Mouse (Mus musculus): ENCODE measurements at regions not wholly inside any gene's neighbourhood (a gene's known extent, or its start where the extent isn't known, plus 50 kb on each side); places are given as distances from the start of the nearest gene placed in this dataset.

DNA sequence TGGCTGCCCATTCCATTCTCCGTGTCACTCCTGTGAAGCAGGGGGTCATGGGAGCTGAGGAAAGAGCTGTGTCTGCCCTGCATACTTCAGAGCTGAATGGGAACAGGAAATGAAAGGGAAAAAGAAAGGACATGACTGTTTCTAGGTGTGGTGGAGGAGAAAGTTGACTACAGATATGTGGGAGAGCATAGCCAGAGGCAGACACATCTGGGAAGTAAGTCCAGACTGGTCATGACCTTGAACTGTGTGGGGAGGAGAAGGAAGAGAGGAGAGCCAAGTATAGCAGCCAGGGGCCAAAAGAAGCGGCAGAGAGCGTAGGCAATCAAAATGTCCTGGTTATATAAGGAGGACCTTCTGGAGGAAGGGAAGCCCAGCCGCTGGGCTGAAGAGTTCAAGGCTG, 68.6 kb upstream of the Kctd3 start:
- H3K27ac ChIP-seq, result no peak overlapping the region
- WGBS, result 83% methylated on average over 4 of the region's 4 CpGs
- DNase-seq (ENCODE audit: low spot score), result no peak
- no peaks in the 10 kb centered on the region for H3K4me1 ChIP-seq (replicated peaks; ENCODE audit: control insufficient read depth, insufficient read depth, low read length)
- H3K4me3 ChIP-seq (replicated peaks; ENCODE audit: low read length), result no peak overlapping the region
- no peak for ATAC-seq (ENCODE audit: low FRiP score)
- H3K9me3 ChIP-seq (ENCODE audit: control insufficient read depth, low read length), result no peaks in the 10 kb centered on the region
- no peak overlapping the region for H3K9ac ChIP-seq
- no peak overlapping the region for H3K4me2 ChIP-seq (replicated peaks)
- H3K36me3 ChIP-seq (replicated peaks; ENCODE audit: control insufficient read depth, insufficient read depth), result no peaks in the 10 kb centered on the region
- no peaks in the 10 kb centered on the region for H3K27me3 ChIP-seq (ENCODE audit: control insufficient read depth, insufficient read depth, low read length)

DNA sequence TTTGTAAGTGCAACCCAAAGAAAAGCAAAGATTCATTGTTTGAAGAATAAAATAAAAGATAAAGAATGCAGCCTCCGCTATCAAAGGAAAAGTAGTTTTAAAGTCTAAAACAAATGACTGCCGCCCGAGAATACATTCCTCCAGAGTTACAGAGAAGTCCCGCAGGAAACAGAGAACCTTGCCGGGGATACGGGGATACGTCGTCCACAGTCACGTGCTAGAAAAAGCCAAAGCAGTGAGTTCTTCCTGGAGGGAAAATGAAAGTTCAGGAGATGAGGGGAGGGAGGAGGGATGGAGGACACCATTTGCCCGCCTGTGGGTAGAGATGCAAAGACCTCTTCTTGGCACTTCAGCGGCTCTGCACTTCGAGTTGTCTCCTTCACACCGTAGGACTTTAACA, 68.0 kb upstream of the Kctd3 start:
- no peaks in the 10 kb centered on the region for H3K27me3 ChIP-seq (ENCODE audit: control insufficient read depth, insufficient read depth, low read length)
- no peaks in the 10 kb centered on the region for H3K9me3 ChIP-seq (ENCODE audit: control insufficient read depth, low read length)
- H3K4me2 ChIP-seq (replicated peaks), result no peak overlapping the region
- ATAC-seq (ENCODE audit: low FRiP score), result no peak
- no peak for DNase-seq (ENCODE audit: low spot score)
- no peaks in the 10 kb centered on the region for H3K36me3 ChIP-seq (replicated peaks; ENCODE audit: control insufficient read depth, insufficient read depth)
- H3K9ac ChIP-seq, result no peak overlapping the region
- H3K4me3 ChIP-seq (replicated peaks; ENCODE audit: low read length), result no peak overlapping the region
- no peak overlapping the region for H3K27ac ChIP-seq
- H3K4me1 ChIP-seq (replicated peaks; ENCODE audit: control insufficient read depth, insufficient read depth, low read length), result no peaks in the 10 kb centered on the region
- 79% methylated on average over 13 of the region's 13 CpGs for WGBS

- H3K36me3 ChIP-seq (replicated peaks; ENCODE audit: control insufficient read depth, insufficient read depth), result no peaks in the 10 kb centered on the region
- no peaks in the 10 kb centered on the region for H3K4me1 ChIP-seq (replicated peaks; ENCODE audit: control insufficient read depth, insufficient read depth, low read length)
- H3K9ac ChIP-seq, result no peak overlapping the region
- no peaks in the 10 kb centered on the region for H3K9me3 ChIP-seq (ENCODE audit: control insufficient read depth, low read length)
- no peak for ATAC-seq (ENCODE audit: low FRiP score)
- no peaks in the 10 kb centered on the region for H3K27me3 ChIP-seq (ENCODE audit: control insufficient read depth, insufficient read depth, low read length)
- H3K4me3 ChIP-seq (replicated peaks; ENCODE audit: low read length), result no peak overlapping the region
- no peak overlapping the region for H3K27ac ChIP-seq
- WGBS, result 88% methylated on average over 2 of the region's 2 CpGs
- H3K4me2 ChIP-seq (replicated peaks), result no peak overlapping the region
- no peak for DNase-seq (ENCODE audit: low spot score)
Observed at GRCm38 (mm10) chr1:189072516-189072915, 64.9 kb upstream of the Kctd3 start.

DNA sequence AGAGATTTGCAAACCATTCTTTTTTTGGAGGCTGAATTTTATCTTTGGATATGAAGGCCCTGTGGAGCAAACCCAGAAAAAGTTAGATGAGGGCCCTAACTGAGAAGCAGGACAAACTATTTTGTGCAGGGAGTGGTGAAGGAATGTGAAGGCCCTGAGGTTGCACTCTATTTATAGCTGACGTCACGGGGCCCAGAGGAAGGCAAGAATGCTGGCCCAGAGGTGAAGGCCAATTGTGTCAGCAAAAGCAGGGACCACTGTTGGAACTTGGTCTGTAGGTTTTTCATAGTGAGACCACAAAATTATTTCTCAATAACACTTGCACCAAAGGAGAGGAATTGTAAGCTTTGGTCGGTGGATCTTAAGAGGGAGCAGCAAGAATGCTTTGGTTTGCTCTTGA, 60.6 kb upstream of the Kctd3 start:
- DNase-seq (ENCODE audit: low spot score) (no peak), ATAC-seq (ENCODE audit: low FRiP score) (no peak)
- Histone ChIP-seq H3K9ac (no peak overlapping the region), H3K4me1 (replicated peaks; ENCODE audit: control insufficient read depth, insufficient read depth, low read length) (no peaks in the 10 kb centered on the region), H3K9me3 (ENCODE audit: control insufficient read depth, low read length) (no peaks in the 10 kb centered on the region), H3K4me2 (replicated peaks) (no peak overlapping the region), H3K4me3 (replicated peaks; ENCODE audit: low read length) (no peak overlapping the region), H3K36me3 (replicated peaks; ENCODE audit: control insufficient read depth, insufficient read depth) (no peaks in the 10 kb centered on the region), H3K27me3 (ENCODE audit: control insufficient read depth, insufficient read depth, low read length) (no peaks in the 10 kb centered on the region), H3K27ac (no peak overlapping the region)
- WGBS, result 79% methylated on average over 3 of the region's 3 CpGs

GRCm38 (mm10) chr1:189067204-189067960, 59.7 kb upstream of the Kctd3 start:
- Histone ChIP-seq H3K9ac (no peak overlapping the region), H3K4me3 (replicated peaks; ENCODE audit: low read length) (no peak overlapping the region), H3K4me1 (replicated peaks; ENCODE audit: control insufficient read depth, insufficient read depth, low read length) (no peaks in the 10 kb centered on the region), H3K27ac (peak overlapping the region; percentile 26), H3K27me3 (ENCODE audit: control insufficient read depth, insufficient read depth, low read length) (no peaks in the 10 kb centered on the region), H3K9me3 (ENCODE audit: control insufficient read depth, low read length) (no peaks in the 10 kb centered on the region), H3K36me3 (replicated peaks; ENCODE audit: control insufficient read depth, insufficient read depth) (no peaks in the 10 kb centered on the region), H3K4me2 (replicated peaks) (no peak overlapping the region)
- no peak for ATAC-seq (ENCODE audit: low FRiP score)
- peak; percentile 45 for DNase-seq (ENCODE audit: low spot score)
- WGBS, result 62% methylated on average over 16 of the region's 16 CpGs

GRCm38 (mm10) chr1:189066446-189067151, 59.0 kb upstream of the Kctd3 start:
- DNase-seq (ENCODE audit: low spot score), result peak; percentile 31
- H3K27ac ChIP-seq, result peak overlapping the region; percentile 62; the same call in 1 of the 2 replicates
- ATAC-seq (ENCODE audit: low FRiP score), result no peak
- H3K4me2 ChIP-seq (replicated peaks), result no peak overlapping the region
- H3K9me3 ChIP-seq (ENCODE audit: control insufficient read depth, low read length), result no peaks in the 10 kb centered on the region
- WGBS, result 24% methylated on average over 6 of the region's 7 CpGs
- no peaks in the 10 kb centered on the region for H3K36me3 ChIP-seq (replicated peaks; ENCODE audit: control insufficient read depth, insufficient read depth)
- no peaks in the 10 kb centered on the region for H3K4me1 ChIP-seq (replicated peaks; ENCODE audit: control insufficient read depth, insufficient read depth, low read length)
- H3K4me3 ChIP-seq (replicated peaks; ENCODE audit: low read length), result no peak overlapping the region
- H3K27me3 ChIP-seq (ENCODE audit: control insufficient read depth, insufficient read depth, low read length), result no peaks in the 10 kb centered on the region
- H3K9ac ChIP-seq, result no peak overlapping the region

- no peak overlapping the region for H3K9ac ChIP-seq
- DNase-seq (ENCODE audit: low spot score) (no peak), ATAC-seq (ENCODE audit: low FRiP score) (no peak)
- H3K4me1 ChIP-seq (replicated peaks; ENCODE audit: control insufficient read depth, insufficient read depth, low read length), result no peaks in the 10 kb centered on the region
- H3K9me3 ChIP-seq (ENCODE audit: control insufficient read depth, low read length), result no peaks in the 10 kb centered on the region
- no peak overlapping the region for H3K4me3 ChIP-seq (replicated peaks; ENCODE audit: low read length)
- WGBS, result 81% methylated on average over 5 of the region's 5 CpGs
- no peaks in the 10 kb centered on the region for H3K27me3 ChIP-seq (ENCODE audit: control insufficient read depth, insufficient read depth, low read length)
- H3K4me2 ChIP-seq (replicated peaks), result no peak overlapping the region
- no peaks in the 10 kb centered on the region for H3K36me3 ChIP-seq (replicated peaks; ENCODE audit: control insufficient read depth, insufficient read depth)
- H3K27ac ChIP-seq, result 0 out of 2 replicates have a peak overlapping the region, but pooled peaks have one; percentile 29
Observed at GRCm38 (mm10) chr1:189065152-189065910, 57.7 kb upstream of the Kctd3 start.

- ATAC-seq (ENCODE audit: low FRiP score) (no peak), DNase-seq (ENCODE audit: low spot score) (no peak)
- Histone ChIP-seq H3K4me3 (replicated peaks; ENCODE audit: low read length) (no peak overlapping the region), H3K9ac (no peak overlapping the region), H3K27ac (0 out of 2 replicates have a peak overlapping the region, but pooled peaks have one; percentile 29), H3K27me3 (ENCODE audit: control insufficient read depth, insufficient read depth, low read length) (no peaks in the 10 kb centered on the region), H3K9me3 (ENCODE audit: control insufficient read depth, low read length) (no peaks in the 10 kb centered on the region), H3K4me2 (replicated peaks) (no peak overlapping the region), H3K4me1 (replicated peaks; ENCODE audit: control insufficient read depth, insufficient read depth, low read length) (no peaks in the 10 kb centered on the region), H3K36me3 (replicated peaks; ENCODE audit: control insufficient read depth, insufficient read depth) (no peaks in the 10 kb centered on the region)
- WGBS, result 86% methylated on average over 4 of the region's 4 CpGs
Observed at GRCm38 (mm10) chr1:189064629-189065028, 57.0 kb upstream of the Kctd3 start.

DNA sequence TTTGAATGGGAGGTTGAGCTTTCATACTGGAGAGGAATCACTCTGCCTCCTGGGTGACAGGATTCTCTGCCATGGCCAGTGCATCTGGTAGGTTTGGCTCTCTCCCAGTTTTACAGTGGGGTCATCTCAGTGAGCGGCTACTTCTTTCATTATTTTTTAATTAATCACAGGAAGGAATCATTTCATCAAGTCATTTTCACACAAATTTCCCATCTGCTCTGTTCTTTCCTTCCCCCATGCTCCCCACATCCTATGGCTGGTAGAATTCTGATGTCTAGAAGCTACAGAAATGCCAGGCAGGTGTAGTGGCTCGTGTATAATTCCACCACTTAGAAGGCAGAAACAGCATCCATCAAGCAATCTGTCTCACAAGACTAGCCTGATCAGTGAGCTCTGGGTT, 56.1 kb upstream of the Kctd3 start:
- Histone ChIP-seq H3K9me3 (ENCODE audit: control insufficient read depth, low read length) (no peaks in the 10 kb centered on the region), H3K27me3 (ENCODE audit: control insufficient read depth, insufficient read depth, low read length) (no peaks in the 10 kb centered on the region), H3K4me1 (replicated peaks; ENCODE audit: control insufficient read depth, insufficient read depth, low read length) (no peaks in the 10 kb centered on the region), H3K36me3 (replicated peaks; ENCODE audit: control insufficient read depth, insufficient read depth) (no peaks in the 10 kb centered on the region), H3K4me3 (replicated peaks; ENCODE audit: low read length) (no peak overlapping the region), H3K9ac (no peak overlapping the region), H3K27ac (no peak overlapping the region), H3K4me2 (replicated peaks) (no peak overlapping the region)
- DNase-seq (ENCODE audit: low spot score) (peak; percentile 39), ATAC-seq (ENCODE audit: low FRiP score) (no peak; the same call in 1 of the 2 replicates)
- 56% methylated on average over 2 of the region's 2 CpGs for WGBS
